Mouse (Mus musculus) liver, embryonic 14.5 days (tissue): ENCODE measurements around the gene Gpn3.

Experiments used
- CTCF ChIP-seq: IDR thresholded peaks from 2 replicates; pipeline ENCODE4 v1.5.1; 2016; ENCODE audit warnings: antibody characterized with exemption, low read depth, control low read depth
- EP300 ChIP-seq: IDR thresholded peaks from 2 replicates; pipeline ENCODE4 v1.6.1; 2016; ENCODE audit warnings: antibody characterized with exemption, low read depth

GRCm38 (mm10) chr5:122414351-122414750, 42.7 kb downstream of the Gpn3 start:
- TF ChIP-seq CTCF (no peak), EP300 (no peak)
